Mouse (Mus musculus) 3134 (cell line): ENCODE data around the gene Ufsp1.
"Not testable (repeated sequence)": the region's sequence is repeated elsewhere in the genome, so short reads cannot be mapped to it uniquely, and the experiment has no call there.

Source experiments
- DNase-seq: peaks from one replicate; pipeline ENCODE4 v3.0.0-alpha.2; 2011; ENCODE audit warnings: low spot score; ENCODE audit not compliant: insufficient read length; ENCODE audit errors: extremely low read depth

Gene Ufsp1

DNA sequence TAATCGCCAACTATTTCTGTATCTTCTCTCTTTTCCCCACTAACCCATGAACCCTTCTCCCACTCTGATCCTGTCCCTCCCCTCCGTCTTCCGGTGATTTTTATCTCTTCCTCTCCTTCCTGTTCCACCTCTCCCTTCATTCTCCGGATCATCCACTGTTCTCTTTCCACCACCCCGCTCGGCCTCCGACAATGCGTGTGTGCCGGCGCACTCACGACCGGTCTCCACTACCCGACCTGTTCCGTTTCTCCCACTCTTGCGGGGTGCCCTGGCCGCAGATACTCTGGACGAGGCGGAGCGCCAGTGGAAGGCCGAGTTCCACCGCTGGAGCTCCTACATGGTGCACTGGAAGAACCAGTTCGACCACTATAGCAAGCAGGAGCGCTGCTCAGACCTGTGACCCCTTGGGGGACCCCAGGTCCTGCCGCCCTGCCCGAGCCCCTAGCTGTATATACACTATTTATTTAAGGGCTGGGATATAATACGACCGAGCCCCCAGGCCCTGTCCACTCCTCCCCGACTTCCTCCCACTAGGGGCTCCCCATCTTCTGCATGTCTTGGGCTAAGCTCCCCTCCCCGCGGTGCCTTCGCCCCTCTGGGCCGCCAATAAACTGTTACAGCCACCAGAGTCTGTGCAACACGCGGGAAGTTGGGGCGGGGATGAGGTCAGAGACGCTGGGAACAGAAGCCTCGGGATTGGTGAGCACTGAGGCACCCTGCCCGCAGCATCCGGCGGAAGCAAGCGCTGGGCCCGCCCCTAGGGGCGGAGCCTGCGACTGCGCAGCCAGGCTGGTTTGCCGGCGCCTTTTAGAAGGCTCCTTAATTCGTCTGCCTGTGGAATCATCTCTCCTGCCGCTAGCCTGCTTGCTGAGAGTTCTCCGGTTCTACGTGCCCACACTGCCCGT, at the start of gene Ufsp1:
TSS of gene Ufsp1 (plus strand) at position 791 of the 905 bp plus-strand sequence.
- DNase-seq = peak; percentile 99

DNA sequence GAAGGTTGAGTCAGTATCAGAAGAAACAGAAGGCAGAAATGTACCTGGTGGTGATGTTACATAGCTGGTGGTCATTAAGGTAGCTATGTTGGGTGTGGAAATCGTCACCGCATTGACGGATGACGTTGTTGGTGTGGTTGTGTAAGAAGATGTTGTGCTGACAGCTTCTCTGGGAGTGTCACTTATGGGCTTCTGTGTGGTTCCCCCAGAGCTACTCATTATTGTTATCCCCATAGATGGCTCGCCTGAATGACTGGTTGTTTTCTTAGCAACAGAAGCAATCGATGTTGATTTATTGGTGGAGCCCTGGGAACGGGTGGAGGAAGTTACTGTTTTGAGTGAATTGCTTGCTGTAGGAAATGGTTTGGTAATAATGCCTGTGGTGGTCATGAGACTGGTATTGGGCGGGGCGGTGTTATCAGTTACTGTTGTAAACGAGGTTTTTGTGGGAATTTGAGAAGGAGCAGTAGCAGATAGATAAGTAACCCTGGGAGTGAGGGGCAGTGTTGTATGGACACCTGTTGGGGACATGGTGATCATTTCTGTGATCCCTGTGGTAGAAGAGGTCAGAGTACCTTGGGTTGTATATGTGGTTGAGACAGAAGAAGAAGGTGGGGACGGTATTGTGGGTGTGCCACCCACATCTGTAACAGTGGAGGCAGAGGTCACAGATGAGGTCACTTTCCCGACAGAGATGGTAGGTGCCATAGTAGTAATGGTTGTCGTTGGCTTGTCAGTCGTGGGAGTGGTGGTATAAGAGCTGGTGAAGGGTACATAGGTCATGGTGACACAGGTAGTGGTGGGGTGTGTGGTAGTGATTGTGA, 30.3 kb upstream of the Ufsp1 start:
- no peak for DNase-seq

DNA sequence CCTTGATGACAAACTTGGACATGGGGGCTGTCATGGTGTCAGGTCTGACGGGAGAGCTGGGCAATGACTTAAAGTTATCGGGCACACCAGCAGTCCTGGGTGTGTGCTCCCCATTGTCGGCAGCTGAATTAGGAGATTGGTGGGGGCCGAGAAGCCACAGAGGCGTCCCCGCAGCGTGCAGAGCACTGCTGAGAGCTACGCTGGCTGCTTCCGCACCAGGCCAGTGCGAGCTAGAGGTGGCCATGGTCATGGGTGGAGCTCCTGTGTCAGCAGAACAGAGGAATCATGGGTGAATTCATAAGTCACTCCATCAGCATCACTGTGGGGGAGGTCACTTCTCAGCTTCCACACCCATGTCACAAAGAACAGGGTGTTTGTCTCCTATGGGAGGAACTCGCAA, 29.6 kb upstream of the Ufsp1 start:
- no peak for DNase-seq

DNA sequence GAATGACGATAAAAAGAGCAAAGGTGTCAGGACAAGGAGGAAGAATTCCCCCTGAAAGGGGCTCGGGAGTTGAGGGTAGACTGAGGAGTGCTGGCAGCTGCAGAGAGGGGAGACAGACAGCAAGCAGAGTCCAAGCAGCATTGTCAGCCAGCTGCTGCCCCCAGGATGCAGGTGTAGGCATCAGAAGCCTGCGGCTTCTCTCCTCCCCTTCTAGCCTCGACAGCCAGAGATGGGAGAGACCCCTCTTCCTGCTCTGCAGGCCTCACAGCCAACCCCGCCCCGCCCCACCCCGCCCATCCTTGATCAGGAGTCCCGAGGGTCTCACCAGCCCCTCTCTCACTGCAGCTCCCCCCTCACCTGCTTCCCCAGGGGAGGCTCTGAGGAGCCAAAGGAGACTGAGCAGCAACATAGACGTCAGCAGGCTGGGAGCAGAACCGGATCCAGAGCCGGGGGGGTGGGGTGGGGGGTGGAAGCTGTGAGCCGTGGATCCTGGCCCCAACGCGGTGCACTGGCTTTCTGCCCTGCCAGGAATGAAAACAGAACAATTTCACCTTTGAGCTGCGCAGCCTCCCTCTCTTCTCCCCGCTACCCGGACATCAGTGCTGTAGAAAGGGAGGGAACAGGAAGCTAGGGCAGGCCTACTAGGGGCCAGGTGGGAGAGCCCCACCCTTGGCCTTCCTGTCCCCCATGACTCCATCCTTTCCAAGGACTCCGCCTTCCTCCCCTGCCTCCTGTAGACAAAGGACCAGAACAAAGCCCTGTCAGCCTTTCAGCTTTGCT, 26.1 kb upstream of the Ufsp1 start:
- no peak for DNase-seq

DNA sequence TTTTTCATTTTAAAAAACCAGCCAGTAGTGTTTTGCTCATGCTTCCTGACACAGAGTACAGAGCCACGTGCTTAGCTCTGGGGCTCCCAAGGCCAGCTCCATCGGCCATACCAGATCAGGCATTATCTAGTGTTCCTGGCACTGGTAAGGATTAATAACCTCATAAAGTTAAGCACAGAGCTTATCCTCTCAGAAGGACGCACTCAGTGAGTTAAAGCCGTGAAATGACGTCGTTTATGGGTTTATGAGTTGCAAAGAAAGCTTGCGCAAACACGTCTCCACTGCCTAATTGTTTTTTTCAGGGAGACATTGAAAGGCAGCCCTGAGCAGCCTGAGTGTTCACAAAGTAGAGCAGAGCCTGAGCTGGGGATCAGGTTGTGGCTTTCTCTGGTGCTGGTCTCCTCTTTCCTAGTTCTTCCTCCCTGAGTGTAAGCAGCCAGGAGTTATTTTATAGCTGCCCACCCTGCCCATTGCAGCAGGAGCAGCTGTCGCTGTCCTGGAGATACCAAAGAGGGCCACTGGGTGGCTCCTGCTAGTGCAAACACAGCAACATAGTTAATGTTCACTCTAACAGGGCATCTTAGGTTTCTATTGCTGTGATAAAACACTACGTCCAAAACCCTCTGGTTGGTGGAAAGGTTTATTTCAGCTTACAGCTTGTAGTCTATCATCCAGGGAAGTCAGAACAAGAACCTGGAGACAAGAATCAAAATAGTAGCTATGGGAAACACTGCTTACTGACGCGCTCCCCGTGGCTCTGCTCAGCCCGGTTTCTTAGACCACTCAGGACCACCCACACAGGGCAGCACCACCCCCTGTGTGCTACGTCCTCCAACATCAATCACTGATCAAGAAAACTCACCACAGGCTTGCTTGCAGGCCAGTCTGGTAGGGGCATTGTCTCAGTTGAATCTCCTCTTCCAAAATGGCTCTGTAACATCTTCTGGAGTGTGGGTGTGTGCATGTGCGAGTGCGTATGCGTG, 16.8 kb upstream of the Ufsp1 start:
- no peak for DNase-seq

DNA sequence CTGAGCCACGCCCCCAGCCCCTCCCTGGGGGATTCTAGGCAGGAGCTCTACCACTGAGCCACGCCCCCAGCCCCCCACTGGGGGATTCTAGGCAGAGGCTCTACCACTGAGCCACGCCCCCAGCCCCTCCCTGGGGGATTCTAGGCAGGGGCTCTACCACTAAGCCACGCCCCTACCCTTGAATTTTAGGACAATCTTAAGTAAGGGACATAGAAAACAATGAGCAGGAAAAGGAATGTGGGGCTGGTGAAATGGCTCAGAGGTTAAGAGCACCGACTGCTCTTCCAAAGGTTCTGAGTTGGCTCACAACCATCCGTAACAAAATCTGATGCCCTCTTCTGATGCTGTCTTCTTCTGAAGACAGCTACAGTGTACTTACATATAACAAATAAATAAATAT, 10.0 kb upstream of the Ufsp1 start:
- not testable (repeated sequence) for DNase-seq

DNA sequence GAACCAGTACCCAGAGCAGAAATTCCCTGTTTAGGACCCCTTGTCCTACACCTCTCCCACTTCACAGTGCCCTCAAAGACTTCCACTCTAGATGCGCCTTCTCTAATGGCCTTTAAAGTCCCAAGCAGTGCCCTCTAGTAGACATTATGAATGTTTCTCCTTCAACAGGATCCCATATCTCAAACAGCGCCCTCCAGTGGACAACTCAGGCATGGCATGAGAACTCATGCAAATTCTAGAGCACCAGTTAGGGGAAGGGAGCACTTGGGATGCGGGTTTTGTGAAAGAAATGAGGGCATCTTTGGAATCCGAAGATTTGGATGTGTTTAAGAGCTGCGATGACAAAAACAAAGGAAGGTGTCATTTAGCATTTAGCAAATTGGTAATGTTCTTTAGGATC, 9.4 kb upstream of the Ufsp1 start:
- no peak for DNase-seq

DNA sequence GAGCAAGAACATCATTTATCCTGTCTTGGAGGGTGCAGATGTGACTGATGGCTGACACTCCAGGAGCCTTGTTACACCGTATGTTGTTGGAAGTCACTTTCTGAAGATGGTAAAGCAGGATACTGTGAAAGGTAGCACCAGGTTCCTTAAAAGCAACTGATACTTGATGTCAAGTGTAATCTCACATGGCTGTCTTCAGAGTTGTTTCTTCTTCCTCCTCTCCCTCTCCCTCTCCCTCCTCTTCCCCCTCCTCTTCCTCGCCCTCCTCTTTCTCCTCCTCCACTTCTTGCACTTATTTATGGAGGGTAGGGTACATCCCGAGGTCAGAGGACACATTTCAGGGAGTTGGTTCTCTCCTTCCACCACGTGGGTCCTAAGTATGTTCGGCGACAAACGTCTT, 8.4 kb upstream of the Ufsp1 start:
- no peak for DNase-seq

DNA sequence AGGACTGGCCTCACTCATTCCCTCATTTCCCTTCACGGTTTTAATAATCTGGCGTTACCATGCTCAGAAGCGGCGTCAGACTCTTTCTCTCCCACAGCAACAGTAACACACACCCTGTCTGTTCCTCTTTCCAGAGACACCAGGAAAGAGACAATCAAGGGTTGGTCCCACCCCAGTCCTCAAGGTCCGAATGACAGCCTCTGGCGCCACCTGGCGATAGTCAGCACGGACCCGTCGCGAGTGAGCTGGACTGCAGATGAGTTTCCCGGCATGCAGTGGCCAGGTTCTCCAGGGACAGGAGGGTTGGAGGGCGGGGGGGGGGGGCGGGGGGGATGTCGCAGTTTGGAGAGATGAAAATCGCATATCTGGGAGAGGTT, 7.8 kb upstream of the Ufsp1 start:
- DNase-seq = peak; percentile 66

DNA sequence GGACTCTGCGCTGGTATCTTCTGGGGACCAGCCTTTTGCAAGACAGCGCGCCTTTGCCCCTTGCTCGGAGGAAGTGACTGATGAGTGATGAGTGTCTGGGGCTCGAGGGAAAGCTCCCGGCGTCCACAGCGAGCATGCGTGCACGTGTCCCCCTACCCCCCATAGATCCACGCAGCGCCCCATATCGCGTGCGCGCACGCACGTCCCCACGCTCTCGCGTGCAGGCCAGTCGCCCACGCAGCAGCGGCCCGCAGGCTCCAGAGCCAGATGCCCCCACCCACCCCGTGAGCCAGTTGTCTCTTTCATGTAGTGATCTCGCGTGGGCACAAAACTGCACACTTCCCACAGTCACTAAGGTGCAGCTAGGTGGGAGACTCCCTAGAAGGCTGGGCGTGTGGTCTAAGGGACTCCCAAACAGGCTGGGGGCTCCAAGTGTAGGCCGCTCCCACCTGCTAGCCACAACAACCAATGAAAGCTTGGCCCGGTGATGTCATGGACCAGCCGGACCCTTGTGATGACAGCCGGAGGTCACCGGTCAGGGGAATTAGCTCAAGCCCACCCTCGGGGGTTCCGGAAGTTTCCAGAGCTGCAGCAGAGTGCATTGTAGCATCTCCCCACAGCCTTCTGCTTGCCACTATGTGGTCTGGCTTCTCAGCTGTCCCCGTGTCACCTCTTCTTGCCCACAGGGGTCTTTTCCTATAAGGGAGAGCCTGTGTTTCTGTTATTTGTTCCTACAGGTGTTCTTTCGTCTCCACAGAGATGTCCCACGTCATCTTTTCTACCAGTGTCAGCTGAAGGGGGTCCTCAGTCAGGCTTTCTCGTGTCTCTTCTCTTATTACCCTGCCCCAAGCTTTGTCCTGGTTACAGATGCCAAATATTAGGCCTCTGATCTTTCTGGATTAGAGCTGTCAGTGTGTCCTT, 7.1 kb upstream of the Ufsp1 start, which contains the start of gene Ache:
TSS of gene Ache (plus strand) at position 488 of the 921 bp plus-strand sequence.
- no peak for DNase-seq

DNA sequence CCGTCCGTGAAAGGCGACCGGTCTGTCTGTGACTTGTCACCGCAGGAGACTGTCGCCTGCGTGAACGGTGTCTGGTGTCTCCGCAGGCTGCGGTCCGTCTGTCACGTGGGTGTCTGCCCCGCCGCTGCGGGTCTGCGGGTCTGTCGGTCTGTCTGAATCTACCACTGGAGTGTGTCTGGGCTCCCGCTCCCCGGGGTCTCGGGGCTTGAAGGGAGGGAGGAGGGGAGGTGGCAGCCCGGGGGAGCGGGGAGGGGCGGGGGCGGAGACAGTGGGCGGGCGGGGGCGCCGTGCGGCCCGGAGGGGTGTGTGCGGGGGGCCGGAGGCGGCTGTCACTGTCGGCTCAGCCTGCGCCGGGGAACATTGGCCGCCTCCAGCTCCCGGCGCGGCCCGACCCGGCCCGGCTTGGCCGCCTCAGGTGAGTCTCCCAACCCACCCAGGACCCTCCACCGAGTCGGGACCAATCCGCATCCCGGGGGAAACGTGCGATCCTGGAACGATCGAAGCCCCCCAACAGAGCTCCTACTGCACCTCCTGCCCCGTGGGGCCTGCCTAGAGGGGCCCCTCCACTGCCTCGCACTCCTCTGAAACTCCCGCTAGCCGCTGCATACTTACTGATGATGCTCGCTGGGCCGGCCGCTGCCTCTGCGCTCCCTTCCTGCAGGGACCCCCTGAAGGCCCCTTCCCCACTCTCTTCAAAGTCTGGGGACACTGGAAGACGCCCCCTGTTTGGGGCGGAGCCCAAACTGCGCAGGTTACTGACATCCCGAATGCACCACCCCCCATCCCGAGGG, 6.3 kb upstream of the Ufsp1 start:
- no peak for DNase-seq

DNA sequence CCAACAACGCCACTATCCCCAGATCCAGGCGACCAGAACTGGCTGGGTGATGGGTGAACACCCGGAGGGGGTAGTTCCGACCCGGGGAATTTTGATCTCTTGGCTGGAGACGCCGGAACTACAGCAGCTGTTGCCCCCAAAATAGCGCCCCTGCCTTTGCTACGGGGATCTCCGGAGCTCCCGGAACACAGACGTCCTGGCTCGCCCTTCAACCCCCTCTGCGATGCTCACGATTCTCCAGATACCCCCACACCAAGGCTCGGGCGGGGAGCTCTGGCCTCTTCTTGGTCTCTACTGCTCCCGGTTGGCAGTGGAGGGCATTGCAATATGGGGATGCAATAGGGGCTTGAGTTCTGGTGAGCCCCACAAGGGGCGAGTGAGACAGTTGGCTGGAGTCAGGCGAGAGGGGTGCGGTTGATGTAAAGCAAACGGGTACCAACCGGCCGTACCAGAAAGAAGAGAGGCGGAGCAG, 5.4 kb upstream of the Ufsp1 start:
- no peak for DNase-seq

DNA sequence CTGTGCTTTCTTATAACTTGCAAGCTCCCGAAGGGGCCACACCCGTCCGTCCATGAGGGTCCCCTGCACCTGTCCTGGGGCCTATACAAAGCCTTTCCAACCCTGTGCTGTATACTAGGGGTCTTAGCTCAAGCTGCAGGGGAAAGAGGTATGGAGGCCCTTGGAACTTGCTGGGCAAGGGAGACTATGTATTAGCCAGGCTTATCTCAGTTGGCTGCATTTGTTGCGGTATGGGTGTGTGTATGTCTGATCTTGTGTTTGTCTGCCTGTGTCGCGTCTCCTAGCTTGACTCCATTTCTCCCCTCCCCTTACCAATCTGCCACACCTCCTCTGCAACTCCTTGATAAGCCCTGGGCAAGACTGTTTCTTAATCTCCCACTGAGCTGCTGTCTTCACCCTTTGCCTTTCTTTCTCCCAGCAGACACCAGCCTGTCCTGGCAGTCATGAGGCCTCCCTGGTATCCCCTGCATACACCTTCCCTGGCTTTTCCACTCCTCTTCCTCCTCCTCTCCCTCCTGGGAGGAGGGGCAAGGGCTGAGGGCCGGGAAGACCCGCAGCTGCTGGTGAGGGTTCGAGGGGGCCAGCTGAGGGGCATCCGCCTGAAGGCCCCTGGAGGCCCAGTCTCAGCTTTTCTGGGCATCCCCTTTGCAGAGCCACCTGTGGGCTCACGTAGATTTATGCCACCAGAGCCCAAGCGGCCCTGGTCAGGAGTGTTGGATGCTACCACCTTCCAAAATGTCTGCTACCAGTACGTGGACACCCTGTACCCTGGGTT, 4.7 kb upstream of the Ufsp1 start:
- no peak for DNase-seq

DNA sequence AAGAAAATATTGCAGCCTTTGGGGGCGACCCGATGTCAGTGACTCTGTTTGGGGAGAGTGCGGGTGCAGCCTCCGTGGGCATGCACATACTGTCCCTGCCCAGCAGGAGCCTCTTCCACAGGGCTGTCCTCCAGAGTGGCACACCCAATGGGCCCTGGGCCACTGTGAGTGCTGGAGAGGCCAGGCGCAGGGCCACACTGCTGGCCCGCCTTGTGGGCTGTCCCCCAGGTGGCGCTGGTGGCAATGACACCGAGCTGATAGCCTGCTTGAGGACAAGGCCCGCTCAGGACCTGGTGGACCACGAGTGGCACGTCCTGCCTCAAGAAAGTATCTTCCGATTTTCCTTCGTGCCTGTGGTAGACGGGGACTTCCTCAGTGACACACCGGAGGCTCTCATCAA, 3.8 kb upstream of the Ufsp1 start:
- peak; percentile 80 for DNase-seq

DNA sequence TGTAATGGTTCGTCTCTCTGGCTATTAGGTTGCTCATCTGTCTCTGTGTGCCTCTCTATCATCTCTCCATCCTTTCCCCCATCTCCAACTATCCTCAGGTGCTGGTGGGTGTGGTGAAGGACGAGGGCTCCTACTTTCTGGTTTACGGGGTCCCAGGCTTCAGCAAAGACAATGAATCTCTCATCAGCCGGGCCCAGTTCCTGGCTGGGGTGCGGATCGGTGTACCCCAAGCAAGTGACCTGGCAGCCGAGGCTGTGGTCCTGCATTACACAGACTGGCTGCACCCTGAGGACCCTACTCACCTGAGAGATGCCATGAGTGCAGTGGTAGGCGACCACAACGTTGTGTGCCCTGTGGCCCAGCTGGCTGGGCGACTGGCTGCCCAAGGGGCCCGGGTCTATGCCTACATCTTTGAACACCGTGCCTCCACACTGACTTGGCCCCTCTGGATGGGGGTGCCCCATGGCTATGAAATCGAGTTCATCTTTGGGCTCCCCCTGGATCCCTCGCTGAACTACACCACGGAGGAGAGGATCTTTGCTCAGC, 3.0 kb upstream of the Ufsp1 start:
- DNase-seq = no peak

DNA sequence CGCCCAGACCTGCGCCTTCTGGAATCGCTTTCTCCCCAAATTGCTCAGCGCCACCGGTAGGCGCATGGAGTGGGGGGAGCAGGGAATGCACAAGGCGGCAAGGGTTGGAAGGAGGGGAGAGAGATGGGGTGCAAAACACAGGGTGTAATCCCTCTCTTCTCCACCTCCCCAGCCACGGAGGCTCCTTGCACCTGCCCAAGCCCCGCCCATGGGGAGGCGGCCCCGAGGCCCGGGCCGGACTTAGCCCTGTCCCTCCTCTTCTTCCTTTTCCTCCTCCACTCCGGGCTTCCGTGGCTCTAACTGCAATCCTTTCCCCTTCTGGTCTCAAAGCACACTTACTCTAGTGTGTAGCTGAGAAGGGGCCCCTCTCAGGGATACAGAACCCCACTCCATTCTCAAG, 1.1 kb upstream of the Ufsp1 start:
- DNase-seq = peak; percentile 84

DNA sequence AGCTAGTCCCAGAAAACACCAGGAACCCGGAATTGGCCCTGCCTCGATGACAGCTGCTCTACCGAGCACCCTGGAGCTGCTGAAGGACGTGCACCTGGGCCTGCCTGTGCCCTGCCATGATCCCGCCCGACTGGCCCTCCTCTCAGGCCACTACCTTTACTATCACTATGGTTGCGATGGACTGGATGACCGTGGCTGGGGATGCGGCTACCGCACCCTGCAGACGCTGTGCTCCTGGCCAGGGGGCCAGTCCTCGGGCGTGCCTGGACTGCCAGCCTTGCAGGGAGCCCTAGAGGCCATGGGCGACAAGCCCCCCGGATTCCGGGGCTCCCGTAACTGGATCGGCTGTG, 290 bp downstream of the Ufsp1 start:
- no peak for DNase-seq
